In the genomic region with DNA sequence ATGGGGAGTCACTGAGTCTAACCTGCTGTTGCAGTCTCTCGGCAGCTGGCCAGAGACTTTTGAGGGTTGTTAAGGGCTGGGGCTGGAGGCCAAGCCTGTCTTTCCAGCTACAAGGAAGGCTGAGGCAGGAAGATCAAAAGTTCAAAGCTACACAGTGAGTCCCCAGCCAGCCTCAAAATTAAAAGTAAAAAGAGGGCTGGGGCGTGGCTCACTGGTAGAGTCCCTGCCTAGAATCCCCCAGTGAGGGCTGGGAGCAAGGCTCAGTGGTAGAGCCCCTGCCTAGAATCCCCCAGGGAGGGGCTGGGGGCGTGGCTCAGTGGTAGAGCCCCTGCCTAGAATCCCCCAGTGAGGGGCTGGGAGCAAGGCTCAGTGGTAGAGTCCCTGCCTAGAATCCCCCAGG, we compare ENCODE assay signal across 23 mouse cellular contexts. TPM values are rescaled to one million over a fixed set of nuclear protein-coding genes. Genes with fewer than 3 reads are reported as not detected.
DNase-seq lines count a peak whose midpoint lies in the region; ATAC-seq lines count a peak whose summit lies in the region.
"Had no signal": no experiment of that assay in that cellular context is flagged by ENCODE, and none has a peak within 500 bp of the region (broad histone marks: within the 10 kb centered on the region; RNA-seq: fewer than 3 reads in every experiment).

No protein-coding gene starts in this region.

- H3K4me2 ChIP-seq in intestine, embryonic 16.5 days (ENCODE audit: low read depth, low read length), result no peak overlapping the region
- no peak overlapping the region for H3K4me2 ChIP-seq in hindbrain, embryonic 13.5 days
- H3K4me2 ChIP-seq: forebrain, embryonic 15.5 days; hindbrain, embryonic 15.5 days had no signal

- intact Hi-C loops in heart, postnatal 10 days (cut with DNase I), result no loop called here

- H3K27me3 ChIP-seq in intestine, embryonic 16.5 days (replicated peaks; ENCODE audit: control insufficient read depth, insufficient read depth, low read length), result no peaks in the 10 kb centered on the region
- H3K27me3 ChIP-seq in hindbrain, embryonic 13.5 days, result peaks cover 17% of the 10 kb centered on the region
- H3K27me3 ChIP-seq: forebrain, embryonic 15.5 days had no signal

- H3K36me3 ChIP-seq in intestine, embryonic 16.5 days (ENCODE audit: control insufficient read depth, insufficient read depth, low read length), result no peaks in the 10 kb centered on the region
- H3K36me3 ChIP-seq in hindbrain, embryonic 13.5 days, result no peaks in the 10 kb centered on the region
- H3K36me3 ChIP-seq: embryonic facial prominence, embryonic 10.5 days; forebrain, embryonic 15.5 days; G1E; heart, embryonic 10.5 days; hindbrain, embryonic 15.5 days had no signal

- H3K9ac ChIP-seq in intestine, embryonic 16.5 days (ENCODE audit: low read depth, low read length), result no peak overlapping the region
- no peak overlapping the region for H3K9ac ChIP-seq in hindbrain, embryonic 13.5 days
- H3K9ac ChIP-seq: forebrain, embryonic 15.5 days; hindbrain, embryonic 15.5 days had no signal

- no peaks in the 10 kb centered on the region; the same call in 1 of the 2 replicates for H3K9me3 ChIP-seq in intestine, embryonic 16.5 days (ENCODE audit: control insufficient read depth, low read length)
- H3K9me3 ChIP-seq in hindbrain, embryonic 13.5 days, result no peaks in the 10 kb centered on the region
- H3K9me3 ChIP-seq: embryonic facial prominence, embryonic 10.5 days; forebrain, embryonic 15.5 days; G1E; heart, embryonic 10.5 days; hindbrain, embryonic 15.5 days had no signal

- H3K4me1 ChIP-seq in intestine, embryonic 16.5 days (ENCODE audit: control insufficient read depth, insufficient read depth, low read length), result peaks cover 49% of the 10 kb centered on the region
- H3K4me1 ChIP-seq in hindbrain, embryonic 13.5 days (replicated peaks), result peaks cover 13% of the 10 kb centered on the region

- peak overlapping the region; percentile 81 for H3K27ac ChIP-seq in intestine, embryonic 16.5 days (ENCODE audit: low read length)
- no peak overlapping the region for H3K27ac ChIP-seq in hindbrain, embryonic 13.5 days
- H3K27ac ChIP-seq: embryonic facial prominence, embryonic 10.5 days; forebrain, embryonic 15.5 days; hindbrain, embryonic 15.5 days had no signal

- no peak overlapping the region for H3K4me3 ChIP-seq in intestine, embryonic 16.5 days (ENCODE audit: low read length)
- H3K4me3 ChIP-seq in hindbrain, embryonic 13.5 days, result no peak overlapping the region
- H3K4me3 ChIP-seq: embryonic facial prominence, embryonic 10.5 days; forebrain, embryonic 15.5 days; heart, embryonic 10.5 days; hindbrain, embryonic 15.5 days had no signal

- ATAC-seq in intestine, embryonic 16.5 days, result no peak
- no peak for ATAC-seq in hindbrain, embryonic 13.5 days (ENCODE audit: low FRiP score)
- ATAC-seq: CD4-positive, CD25-positive, alpha-beta regulatory T cell, adult 4 months; forebrain, embryonic 15.5 days; inflammation-experienced regulatory T-cells, adult 6 months had no signal

- DNase-seq in heart, adult 11 months, result peak; percentile 89
- DNase-seq in heart, postnatal 10 days, result no peak
- DNase-seq in R1 (ENCODE audit: low read depth, low spot score) (peak; percentile 98), adipocyte (ENCODE audit: low spot score) (no peak)
- no peak for DNase-seq in thymus, postnatal 25 days
- DNase-seq: adrenal gland, adult 8-10 months; adrenal gland, postnatal 36 days; B cell, adult 2 months; cerebellum, adult 2 months; cerebellum, postnatal 10 days; gastrocnemius, postnatal 36 days; heart, adult 18-20 months; heart, postnatal 14 days; kidney, adult 2 months had no signal

- WGBS in intestine, embryonic 16.5 days, result 72% methylated on average over 3 of the region's 3 CpGs
- WGBS in hindbrain, embryonic 13.5 days, result 86% methylated on average over 3 of the region's 3 CpGs

RNA-seq across cellular contexts. Expression of a gene that starts 17.2 kb away (rescaled TPM):
- 1,000 to 10,000 TPM; 1,831 to 2,004 TPM for total RNA-seq in heart, postnatal 10 days (2021)
- 14,111 and 16,287 TPM in 2 replicates for polyA plus RNA-seq in intestine, embryonic 16.5 days (2015; fragmentation: Nextera tagmentation; extraction: Ambion mirVana)
- 17,657 and 17,716 TPM in 2 replicates for polyA plus RNA-seq in hindbrain, embryonic 13.5 days (2015; fragmentation: Nextera tagmentation; extraction: Ambion mirVana)

RNA-seq across cellular contexts. Expression of a gene that starts 28.6 kb away (rescaled TPM):
- 1 to 10 TPM; 8.8 to 9.2 TPM for total RNA-seq in heart, postnatal 10 days (2021)
- 7.7 and 10.3 TPM in 2 replicates for polyA plus RNA-seq in intestine, embryonic 16.5 days (2015; fragmentation: Nextera tagmentation; extraction: Ambion mirVana)
- polyA plus RNA-seq in hindbrain, embryonic 13.5 days (2015; fragmentation: Nextera tagmentation; extraction: Ambion mirVana), result 36.6 and 36.9 TPM in 2 replicates

RNA-seq across cellular contexts. Expression of a gene that starts 36.4 kb away (rescaled TPM):
- 100 to 1,000 TPM; 103 to 132 TPM for total RNA-seq in heart, postnatal 10 days (2021)
- 120 and 129 TPM in 2 replicates for polyA plus RNA-seq in intestine, embryonic 16.5 days (2015; fragmentation: Nextera tagmentation; extraction: Ambion mirVana)
- 484 and 516 TPM in 2 replicates for polyA plus RNA-seq in hindbrain, embryonic 13.5 days (2015; fragmentation: Nextera tagmentation; extraction: Ambion mirVana)
- total RNA-seq: G1E had no signal
- polyA plus RNA-seq: G1E had no signal

Comparison
In these comparisons a context has a peak if more than half of its experiments do, and no peak if none do; other contexts are left out.
1. DNase-seq: peak in heart, adult 11 months (single experiment) and R1 (single experiment); none in heart, postnatal 10 days (0 of 2), thymus, postnatal 25 days (single experiment) and adipocyte (single experiment).